Mouse (Mus musculus): ENCODE results near the gene Golt1b. TPM values are rescaled to one million over a fixed set of nuclear protein-coding genes. Genes with fewer than 3 reads are reported as not detected.

The Golt1b gene
- polyA plus RNA-seq (2017; shearing (Covaris generic)), result 40.0 TPM

DNA sequence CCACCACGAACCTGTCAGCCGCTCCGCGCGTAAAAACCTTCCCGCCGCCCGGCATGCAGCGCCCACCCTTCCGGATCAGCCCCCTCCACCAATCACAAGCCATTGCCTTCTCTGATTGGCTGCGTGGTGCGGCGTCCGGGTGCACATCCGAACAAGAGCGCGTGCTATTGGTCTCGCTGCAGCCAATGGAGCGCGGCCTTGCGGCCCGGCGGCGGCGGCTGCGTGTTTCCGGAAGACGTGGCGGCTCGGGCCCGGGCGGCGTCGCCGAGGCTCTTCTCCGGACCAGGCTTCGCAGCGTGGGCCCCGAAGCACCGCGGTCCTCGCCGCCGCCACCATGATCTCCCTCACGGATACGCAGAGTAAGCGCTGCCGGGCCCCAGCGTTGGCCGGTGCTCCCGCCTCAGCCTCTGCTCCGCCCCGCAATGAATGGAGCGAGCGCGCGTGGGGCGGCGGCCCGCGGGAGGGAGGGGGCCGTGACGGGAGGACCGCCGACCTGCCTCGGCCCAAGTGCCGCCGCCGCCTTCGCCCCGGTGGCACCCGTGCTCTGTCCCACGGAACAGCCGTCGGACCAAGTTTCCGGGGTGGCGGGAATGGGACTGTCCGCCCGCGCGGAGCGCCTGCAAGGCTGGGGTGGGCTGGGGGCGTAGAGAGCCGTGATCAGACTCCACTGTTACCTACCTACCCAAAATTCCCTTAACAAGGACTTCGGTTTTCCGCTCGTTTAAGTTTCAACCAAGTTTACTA, at the start of gene Golt1b, which contains the start of gene Recql:
Gene Golt1b, plus strand, starts transcription at position 211 of the 744 bp plus-strand sequence.
Gene Recql, minus strand, starts transcription at position 77 of the 744 bp plus-strand sequence.

DNA sequence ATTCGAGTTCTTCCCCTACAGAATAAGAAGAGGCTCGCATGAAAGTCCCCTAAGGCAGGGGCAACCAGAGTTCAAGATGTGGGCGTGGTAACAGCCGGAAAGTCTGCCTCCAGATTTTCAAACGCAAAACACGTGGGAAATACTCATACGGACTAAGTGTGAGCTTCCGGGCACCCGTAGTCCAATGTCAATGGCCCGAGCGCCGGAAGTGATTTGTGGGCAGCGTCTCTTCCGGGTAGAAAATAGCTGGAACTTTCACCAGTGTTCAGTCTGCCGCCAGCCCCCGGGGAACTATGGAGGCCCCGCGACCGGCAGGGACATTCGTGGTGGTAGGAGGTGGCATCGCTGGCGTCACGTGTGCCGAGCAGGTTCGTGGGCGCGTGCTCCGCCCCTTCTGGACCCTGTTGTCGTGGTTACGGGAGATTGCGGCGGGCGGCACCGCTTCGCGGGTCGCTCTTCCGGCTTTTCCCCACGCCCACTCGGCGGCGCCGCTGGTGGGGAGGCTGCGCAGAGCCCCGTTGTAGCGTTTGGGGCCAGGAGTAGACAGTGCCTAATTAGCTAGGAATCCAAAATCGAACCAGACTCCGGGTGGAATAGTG, 41.5 kb upstream of the Golt1b start, which contains the start of gene Pyroxd1:
Gene Pyroxd1, plus strand, starts transcription at position 215 of the 599 bp plus-strand sequence.

DNA sequence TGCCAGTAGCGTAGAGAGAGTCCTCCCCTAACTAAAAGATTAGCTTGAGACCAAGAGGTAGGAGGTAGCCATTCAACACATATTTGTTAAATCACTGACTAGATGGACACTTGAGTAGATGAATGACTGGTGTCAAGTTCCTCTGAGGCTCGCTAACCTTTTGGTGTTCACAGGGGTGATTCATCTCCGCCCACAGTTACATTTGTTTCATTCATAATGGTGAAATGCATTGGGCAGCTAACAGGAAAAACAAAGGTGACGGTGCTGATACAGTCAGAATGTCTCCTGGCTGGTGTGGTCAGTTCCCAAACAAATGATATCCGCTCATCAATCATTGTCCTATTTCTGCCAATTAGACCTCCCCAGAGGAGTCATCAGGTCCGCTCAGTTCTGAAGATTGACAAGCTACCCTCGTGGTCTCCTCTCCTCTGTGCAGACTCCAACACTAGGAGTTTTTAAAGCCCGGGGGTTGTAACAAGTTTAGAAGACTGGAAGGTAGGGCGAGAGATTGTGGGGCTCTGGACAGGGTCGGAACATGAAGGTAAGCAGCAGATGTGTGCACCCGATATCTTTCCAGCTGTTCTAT, 26.0 kb downstream of the Golt1b start, which contains the start of gene Spx:
Gene Spx, plus strand, starts transcription at position 536 of the 586 bp plus-strand sequence.

Other genes starting within 250 kb of the Golt1b start
- gene Slco1a6, start 178.7 kb upstream of the Golt1b start, polyA plus RNA-seq (2017; shearing (Covaris generic)), result 1.8 TPM
- gene Iapp, start 88.8 kb upstream of the Golt1b start, polyA plus RNA-seq (2017; shearing (Covaris generic)), result not detected
- gene Slco1a5, start 64.2 kb upstream of the Golt1b start, polyA plus RNA-seq (2017; shearing (Covaris generic)), result not detected
- gene Pyroxd1, start 41.6 kb upstream of the Golt1b start, polyA plus RNA-seq (2017; shearing (Covaris generic)), result 17.3 TPM
- 30.1 TPM for gene Recql, start 134 bp upstream of the Golt1b start, polyA plus RNA-seq (2017; shearing (Covaris generic))
- 0.26 TPM for gene Spx, start 26.2 kb downstream of the Golt1b start, polyA plus RNA-seq (2017; shearing (Covaris generic))
- gene Gys2, start 85.9 kb downstream of the Golt1b start, polyA plus RNA-seq (2017; shearing (Covaris generic)), result not detected
- 39.6 TPM for gene Ldhb, start 120.7 kb downstream of the Golt1b start, polyA plus RNA-seq (2017; shearing (Covaris generic))
- gene Kcnj8, start 184.4 kb downstream of the Golt1b start, polyA plus RNA-seq (2017; shearing (Covaris generic)), result 1.4 TPM

All from effector memory CD4-positive, alpha-beta T cell, adult 5 months (primary cell).